9 mouse cellular contexts compared by ENCODE assay signal in genomic region chr16:92397745-92398573, GRCm38 (mm10). TPM values are rescaled to one million over a fixed set of nuclear protein-coding genes. Genes with fewer than 3 reads are reported as not detected.
DNase-seq lines count a peak whose midpoint lies in the region; ATAC-seq and TF ChIP-seq lines count a peak whose summit lies in the region.
"Had no signal": no experiment of that assay in that cellular context is flagged by ENCODE, and none has a peak within 500 bp of the region (broad histone marks: within the 10 kb centered on the region; RNA-seq: fewer than 3 reads in every experiment).

No protein-coding gene starts in this region.

- no peak for TF ChIP-seq CTCF in lung, embryonic 14.5 days (IDR thresholded peaks at IDR 0.05; ENCODE audit: low read depth)

- peaks cover 26% of the 10 kb centered on the region for H3K36me3 ChIP-seq in hindbrain, embryonic 12.5 days
- peaks cover 14% of the 10 kb centered on the region for H3K36me3 ChIP-seq in hindbrain, embryonic 16.5 days (ENCODE audit: control insufficient read depth, insufficient read depth, low read length)
- peaks cover 28% of the 10 kb centered on the region for H3K36me3 ChIP-seq in embryonic facial prominence, embryonic 14.5 days (ENCODE audit: control insufficient read depth, insufficient read depth, low read length)
- peaks cover 34% of the 10 kb centered on the region for H3K36me3 ChIP-seq in intestine, embryonic 14.5 days (ENCODE audit: control insufficient read depth, insufficient read depth, low read length)
- peaks cover 40% of the 10 kb centered on the region for H3K36me3 ChIP-seq in lung, embryonic 14.5 days (ENCODE audit: insufficient read depth)

- no peak for ATAC-seq in hindbrain, embryonic 12.5 days (ENCODE audit: low FRiP score)
- no peak for ATAC-seq in hindbrain, embryonic 16.5 days
- no peak for ATAC-seq in embryonic facial prominence, embryonic 14.5 days (ENCODE audit: low read depth)
- ATAC-seq in intestine, embryonic 14.5 days (replicated peaks; ENCODE audit: low FRiP score, low TSS enrichment, low read depth) = no peak
- ATAC-seq in lung, embryonic 14.5 days (ENCODE audit: insufficient read depth) = no peak

- H3K4me3 ChIP-seq in hindbrain, embryonic 12.5 days = no peak overlapping the region
- H3K4me3 ChIP-seq in hindbrain, embryonic 16.5 days (ENCODE audit: low read length) = no peak overlapping the region
- H3K4me3 ChIP-seq in embryonic facial prominence, embryonic 14.5 days (ENCODE audit: low read depth, low read length) = no peak overlapping the region
- no peak overlapping the region for H3K4me3 ChIP-seq in intestine, embryonic 14.5 days (ENCODE audit: low read depth, low read length)
- 0 out of 2 replicates have a peak overlapping the region, but pooled peaks have one; percentile 47 for H3K4me3 ChIP-seq in lung, embryonic 14.5 days (ENCODE audit: low read depth, low read length)

- no peaks in the 10 kb centered on the region for H3K9me3 ChIP-seq in hindbrain, embryonic 12.5 days (replicated peaks)
- H3K9me3 ChIP-seq in hindbrain, embryonic 16.5 days (ENCODE audit: control insufficient read depth, low read length) = no peaks in the 10 kb centered on the region
- H3K9me3 ChIP-seq in embryonic facial prominence, embryonic 14.5 days (ENCODE audit: control insufficient read depth, low read length) = no peaks in the 10 kb centered on the region
- H3K9me3 ChIP-seq in intestine, embryonic 14.5 days (ENCODE audit: control insufficient read depth, low read length) = no peaks in the 10 kb centered on the region
- no peaks in the 10 kb centered on the region for H3K9me3 ChIP-seq in lung, embryonic 14.5 days (ENCODE audit: low read depth, low read length)

- 48% methylated on average over 10 of the region's 10 CpGs for WGBS in hindbrain, embryonic 12.5 days
- 57% methylated on average over 10 of the region's 10 CpGs for WGBS in hindbrain, embryonic 16.5 days
- 42% methylated on average over 10 of the region's 10 CpGs for WGBS in embryonic facial prominence, embryonic 14.5 days
- WGBS in intestine, embryonic 14.5 days = 39% methylated on average over 10 of the region's 10 CpGs
- WGBS in lung, embryonic 14.5 days = 42% methylated on average over 10 of the region's 10 CpGs

- peak overlapping the region; percentile 81; the same call in 1 of the 2 replicates for H3K4me2 ChIP-seq in hindbrain, embryonic 12.5 days (replicated peaks)
- H3K4me2 ChIP-seq in hindbrain, embryonic 16.5 days (ENCODE audit: low read length) = no peak overlapping the region; the same call in 1 of the 2 replicates
- peak overlapping the region; percentile 90; the same call in 1 of the 2 replicates for H3K4me2 ChIP-seq in embryonic facial prominence, embryonic 14.5 days (ENCODE audit: low read depth, low read length)
- H3K4me2 ChIP-seq in intestine, embryonic 14.5 days (ENCODE audit: low read length) = peak overlapping the region; percentile 69
- peak overlapping the region; percentile 86 for H3K4me2 ChIP-seq in lung, embryonic 14.5 days

- H3K4me1 ChIP-seq in hindbrain, embryonic 12.5 days = peaks cover 43% of the 10 kb centered on the region
- H3K4me1 ChIP-seq in hindbrain, embryonic 16.5 days (ENCODE audit: control insufficient read depth, insufficient read depth, low read depth, low read length) = peaks cover 30% of the 10 kb centered on the region
- peaks cover 44% of the 10 kb centered on the region for H3K4me1 ChIP-seq in embryonic facial prominence, embryonic 14.5 days (ENCODE audit: control insufficient read depth, insufficient read depth, low read length)
- H3K4me1 ChIP-seq in intestine, embryonic 14.5 days (replicated peaks; ENCODE audit: control insufficient read depth, insufficient read depth, low read length) = peaks cover 28% of the 10 kb centered on the region
- H3K4me1 ChIP-seq in lung, embryonic 14.5 days (ENCODE audit: insufficient read depth) = peaks cover 37% of the 10 kb centered on the region

- peaks cover 8% of the 10 kb centered on the region; the same call in 1 of the 2 replicates for H3K27me3 ChIP-seq in hindbrain, embryonic 12.5 days
- H3K27me3 ChIP-seq in hindbrain, embryonic 16.5 days (replicated peaks; ENCODE audit: control insufficient read depth, insufficient read depth, low read length) = no peaks in the 10 kb centered on the region
- H3K27me3 ChIP-seq in embryonic facial prominence, embryonic 14.5 days (replicated peaks; ENCODE audit: control insufficient read depth, insufficient read depth, low read length) = 0 out of 2 replicates have a peak, but pooled peaks cover 5% of the 10 kb centered on the region
- no peaks in the 10 kb centered on the region for H3K27me3 ChIP-seq in intestine, embryonic 14.5 days (replicated peaks; ENCODE audit: control insufficient read depth, insufficient read depth, low read length)
- no peaks in the 10 kb centered on the region for H3K27me3 ChIP-seq in lung, embryonic 14.5 days (ENCODE audit: insufficient read depth, low read length)

- H3K9ac ChIP-seq in hindbrain, embryonic 12.5 days = no peak overlapping the region
- H3K9ac ChIP-seq in hindbrain, embryonic 16.5 days (ENCODE audit: low read depth, low read length) = no peak overlapping the region
- H3K9ac ChIP-seq in embryonic facial prominence, embryonic 14.5 days (ENCODE audit: low read depth, low read length) = peak overlapping the region; percentile 19; the same call in 1 of the 2 replicates
- no peak overlapping the region for H3K9ac ChIP-seq in intestine, embryonic 14.5 days (ENCODE audit: low read length)
- H3K9ac ChIP-seq in lung, embryonic 14.5 days = peak overlapping the region; percentile 71; the same call in 1 of the 2 replicates

- DNase-seq in embryonic facial prominence, embryonic 14.5 days (ENCODE audit: low spot score) = peak; percentile 51
- no peak for DNase-seq in intestine, embryonic 14.5 days (ENCODE audit: low spot score)
- DNase-seq in lung, embryonic 14.5 days = peak; percentile 41
- DNase-seq in spleen, postnatal 4 days (ENCODE audit: low spot score in 2 of 2) = no peak
- DNase-seq in cerebellum, adult 8-10 months = no peak
- DNase-seq in urinary bladder, postnatal 25 days (ENCODE audit: low spot score) = no peak

- H3K27ac ChIP-seq in hindbrain, embryonic 12.5 days = no peak overlapping the region
- no peak overlapping the region for H3K27ac ChIP-seq in hindbrain, embryonic 16.5 days (ENCODE audit: low read depth, low read length)
- H3K27ac ChIP-seq in embryonic facial prominence, embryonic 14.5 days (replicated peaks; ENCODE audit: low read depth, low read length) = no peak overlapping the region
- H3K27ac ChIP-seq in intestine, embryonic 14.5 days (ENCODE audit: low read depth) = peak overlapping the region; percentile 41
- H3K27ac ChIP-seq in lung, embryonic 14.5 days (ENCODE audit: low read depth) = peak overlapping the region; percentile 58
- H3K27ac ChIP-seq: macrophage had no signal

RNA-seq across cellular contexts. Expression of gene Kcne1, which starts 38.7 kb away (rescaled TPM):
- 0.13 and 0.29 TPM in 2 replicates for polyA plus RNA-seq in hindbrain, embryonic 12.5 days (2016; fragmentation: Nextera tagmentation; extraction: Ambion mirVana)
- polyA plus RNA-seq in hindbrain, embryonic 16.5 days (2015; fragmentation: Nextera tagmentation; extraction: Ambion mirVana) = 0.19 and 0.28 TPM in 2 replicates
- polyA plus RNA-seq in embryonic facial prominence, embryonic 14.5 days (2014; fragmentation: Nextera tagmentation; extraction: Ambion mirVana) = 0.21 TPM in 1 of 2 replicates, not detected in the other
- polyA plus RNA-seq in intestine, embryonic 14.5 days (2014; fragmentation: Nextera tagmentation; extraction: Ambion mirVana) = 0.32 TPM in 1 of 2 replicates, not detected in the other
- polyA plus RNA-seq in lung, embryonic 14.5 days (2014; fragmentation: Nextera tagmentation; extraction: Ambion mirVana) = 0.22 TPM in 1 of 2 replicates, not detected in the other
- polyA plus RNA-seq: macrophage had no signal

Comparison
In these comparisons a context has a peak if more than half of its experiments do, and no peak if none do; other contexts are left out.
1. H3K27ac ChIP-seq: peak in intestine, embryonic 14.5 days (single experiment) and lung, embryonic 14.5 days (single experiment); none in hindbrain, embryonic 12.5 days (single experiment), hindbrain, embryonic 16.5 days (single experiment) and embryonic facial prominence, embryonic 14.5 days (single experiment).
2. H3K9ac ChIP-seq: peak in embryonic facial prominence, embryonic 14.5 days (single experiment) and lung, embryonic 14.5 days (single experiment); none in hindbrain, embryonic 12.5 days (single experiment), hindbrain, embryonic 16.5 days (single experiment) and intestine, embryonic 14.5 days (single experiment).
3. DNase-seq: peak in embryonic facial prominence, embryonic 14.5 days (single experiment) and lung, embryonic 14.5 days (single experiment); none in intestine, embryonic 14.5 days (single experiment), spleen, postnatal 4 days (0 of 2), cerebellum, adult 8-10 months (single experiment) and urinary bladder, postnatal 25 days (single experiment).